Mouse (Mus musculus) c-Kit-negative CD71-positive TER-119-positive erythroid progenitor cells, embryonic 14.5 days (primary cell): ENCODE results near the gene Ssbp3.

Experiments
- DNase-seq: peaks from one replicate; pipeline ENCODE4 v3.0.0-alpha.2; 2013; ENCODE audit warnings: low read depth, low spot score

Ssbp3 gene

DNA sequence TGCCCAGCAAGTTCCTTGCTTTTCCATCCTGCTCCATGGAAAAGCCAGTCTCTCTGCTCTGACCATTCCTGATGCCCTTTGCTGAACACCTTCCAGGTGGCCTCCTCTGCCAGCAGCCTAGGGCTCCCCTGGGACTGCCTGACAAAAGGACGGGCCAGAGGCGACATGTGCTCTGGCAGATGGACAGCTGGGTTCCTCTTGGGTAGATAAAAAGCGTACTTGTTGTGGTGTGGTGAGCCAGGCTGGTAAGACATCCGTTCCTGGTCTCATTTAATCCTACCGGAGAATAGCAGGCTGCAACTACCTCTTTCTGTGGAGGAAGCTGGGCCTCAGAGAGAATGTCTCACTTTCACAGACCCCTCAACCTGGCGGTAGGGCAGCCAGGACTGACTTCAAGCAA lies 185.5 kb downstream of the Ssbp3 start:
- DNase-seq: no peak

- DNase-seq: no peak
Observed at GRCm38 (mm10) chr4:107096841-107097373, 186.4 kb downstream of the Ssbp3 start, which contains the start of gene Cdcp2. TSS of gene Cdcp2 (plus strand) at chr4:107096891.

DNA sequence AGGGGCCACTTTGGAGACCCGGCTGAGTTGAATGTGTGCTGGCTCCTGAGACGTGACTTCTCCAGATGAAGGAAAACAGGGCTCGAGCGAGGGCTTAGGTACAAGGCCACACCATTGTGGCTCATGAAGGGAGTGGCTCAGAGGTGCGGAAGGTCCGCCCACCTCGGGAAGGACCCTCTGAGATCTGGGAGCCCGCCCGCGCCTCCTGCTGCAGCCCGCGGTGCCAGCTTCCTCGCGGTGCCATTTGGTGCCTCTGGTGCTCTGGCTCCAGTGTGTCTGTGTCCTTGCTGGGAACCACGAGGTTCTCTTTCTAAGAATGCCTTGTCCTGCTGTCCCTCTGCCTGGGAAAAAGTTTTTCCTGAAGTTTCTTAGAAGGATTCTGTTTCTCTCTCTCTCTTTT lies 187.4 kb downstream of the Ssbp3 start:
- DNase-seq: no peak

GRCm38 (mm10) chr4:107098375-107098774 lies 187.9 kb downstream of the Ssbp3 start:
- DNase-seq: no peak

DNA sequence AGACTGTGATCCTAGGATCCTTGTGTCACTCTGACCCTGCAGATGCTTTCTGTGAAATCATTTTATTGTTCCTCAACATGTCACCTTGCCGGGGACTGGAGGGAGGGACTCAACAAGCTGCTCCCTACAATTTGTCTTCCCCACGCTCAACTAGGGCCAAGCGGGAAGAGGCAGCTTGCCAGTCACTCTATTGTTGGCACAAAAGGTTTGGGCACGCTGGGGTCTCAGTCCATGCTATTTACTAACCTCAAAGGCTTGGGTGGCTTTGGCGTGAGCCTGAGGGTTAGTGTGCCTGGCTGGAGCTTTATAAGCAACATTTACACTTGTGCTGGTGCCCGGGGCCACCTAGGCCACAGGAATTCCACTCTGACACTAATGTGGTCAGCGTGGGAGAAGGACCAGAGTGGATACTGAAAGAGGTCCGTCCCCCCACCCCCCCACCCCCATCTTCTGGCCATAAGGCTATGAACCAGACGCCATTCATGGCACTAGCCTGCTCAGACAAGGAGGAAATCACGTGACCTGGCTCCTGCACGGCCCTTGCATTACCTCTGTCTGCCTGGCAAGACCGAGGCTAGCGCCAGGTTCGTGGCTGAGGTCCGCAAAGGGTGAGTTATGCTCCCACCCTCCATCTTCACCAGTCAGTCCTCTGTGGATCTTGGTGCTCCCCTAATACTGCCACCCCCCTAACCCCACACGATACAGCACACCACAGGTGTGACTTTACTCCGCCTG lies 188.5 kb downstream of the Ssbp3 start:
- DNase-seq: no peak
